Mouse (Mus musculus): ENCODE measurements around the gene Hist1h4c.

DNA sequence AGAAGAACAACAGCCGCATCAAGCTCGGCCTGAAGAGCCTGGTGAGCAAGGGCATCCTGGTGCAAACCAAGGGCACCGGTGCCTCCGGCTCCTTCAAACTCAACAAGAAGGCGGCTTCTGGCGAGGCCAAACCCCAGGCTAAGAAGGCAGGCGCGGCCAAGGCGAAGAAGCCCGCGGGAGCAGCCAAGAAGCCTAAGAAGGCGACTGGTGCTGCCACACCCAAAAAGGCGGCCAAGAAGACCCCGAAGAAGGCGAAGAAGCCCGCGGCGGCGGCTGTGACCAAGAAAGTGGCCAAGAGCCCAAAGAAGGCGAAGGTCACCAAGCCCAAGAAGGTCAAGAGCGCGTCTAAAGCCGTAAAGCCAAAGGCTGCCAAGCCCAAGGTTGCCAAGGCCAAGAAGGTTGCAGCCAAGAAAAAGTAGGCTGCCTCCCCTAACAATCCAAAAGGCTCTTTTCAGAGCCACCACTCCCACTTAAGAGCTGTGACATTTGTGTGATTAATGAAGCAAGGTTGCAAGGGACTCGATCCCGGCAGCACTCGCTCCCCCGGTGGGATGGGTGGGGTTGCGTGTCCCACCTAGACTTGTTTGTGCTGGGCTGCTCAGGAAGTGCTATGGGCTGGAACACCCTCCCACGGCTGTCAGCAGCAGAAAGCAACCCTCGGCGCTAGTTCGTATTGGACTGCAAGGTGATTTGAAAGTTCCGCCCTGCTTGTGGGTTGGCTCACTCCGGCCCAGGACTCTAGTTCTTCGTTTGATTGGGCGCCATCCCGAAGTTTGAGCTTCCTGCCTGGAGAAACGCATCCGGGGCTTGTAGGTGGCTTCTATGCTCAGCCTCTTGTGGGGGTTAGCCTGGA, 41.0 kb upstream of the Hist1h4c start:
- TF ChIP-seq POLR2A (IDR thresholded peaks at IDR 0.05; ENCODE audit: low read depth, low read length) (peak; percentile 89), CTCF (IDR thresholded peaks at IDR 0.05; ENCODE audit: extremely low read depth, insufficient read depth, insufficient read length, insufficient replicate concordance) (no peak)

Measured in spleen, adult 2 months (tissue).